Mouse (Mus musculus): Measurements from ENCODE around the gene Ppp2r5e.

Gene Ppp2r5e

GRCm38 (mm10) chr12:75579076-75579475 is 17.0 kb downstream of the Ppp2r5e start:
- no peak for DNase-seq (ENCODE audit: low read depth in 2 of 2, low spot score in 2 of 2)

DNA sequence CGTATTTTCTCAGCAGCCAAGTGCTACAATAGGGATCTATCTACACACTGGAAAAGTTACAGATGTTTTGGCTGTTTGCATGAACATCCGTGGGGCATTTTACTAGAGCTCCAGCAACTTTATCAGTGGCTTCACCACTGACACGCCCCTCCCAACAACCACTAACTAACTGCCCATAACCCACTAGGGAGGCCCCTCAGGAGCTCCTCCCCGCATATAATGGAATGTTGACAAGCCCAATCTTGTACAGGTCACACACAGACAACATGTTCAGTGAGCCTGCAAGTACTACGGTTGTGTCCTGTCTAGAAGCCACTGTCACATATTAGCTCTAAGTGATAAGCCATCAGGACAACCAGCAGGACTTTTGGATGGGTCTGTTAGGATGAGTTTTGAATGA is 18.8 kb downstream of the Ppp2r5e start:
- DNase-seq (ENCODE audit: low read depth in 2 of 2, low spot score in 2 of 2) = no peak

DNA sequence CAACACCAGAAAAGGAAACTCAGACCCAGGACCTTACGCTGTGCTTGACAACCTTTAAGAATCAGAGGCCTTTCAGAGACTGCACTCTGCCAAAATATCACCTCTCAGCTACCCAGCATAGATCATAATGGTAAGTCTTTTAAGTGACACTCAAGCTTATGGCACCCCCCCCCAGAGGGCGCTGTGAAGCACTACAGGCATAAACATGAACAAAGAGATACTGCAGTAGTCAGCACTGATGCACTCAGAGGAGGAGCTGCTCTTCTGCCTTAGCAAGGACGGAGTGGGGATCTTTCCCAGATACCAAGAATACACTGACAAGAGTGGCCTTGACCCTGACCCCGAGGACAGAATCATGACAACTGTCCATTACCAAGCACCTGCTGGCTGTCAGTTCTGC is 23.8 kb downstream of the Ppp2r5e start:
- DNase-seq (ENCODE audit: low read depth in 2 of 2, low spot score in 2 of 2) = peak; percentile 50 to 61

DNA sequence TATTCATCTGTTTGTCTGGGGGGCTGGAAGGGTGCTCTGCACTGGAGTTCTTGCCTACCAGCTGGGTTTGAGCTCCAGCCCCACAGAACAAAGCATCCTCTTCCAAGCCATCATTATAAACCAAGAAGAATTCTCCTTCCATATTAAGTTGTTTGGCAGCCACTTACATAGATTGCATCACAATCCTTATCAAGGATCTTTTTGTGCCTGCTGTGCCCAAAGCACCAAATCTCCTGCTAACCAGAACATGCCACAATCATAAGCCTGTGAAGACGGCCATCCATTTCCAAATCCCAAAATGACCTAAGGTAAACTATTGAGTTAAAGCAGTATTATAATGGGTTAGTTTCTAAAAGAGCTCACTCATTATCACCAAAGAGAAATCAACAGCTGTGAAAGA is 25.9 kb downstream of the Ppp2r5e start:
- DNase-seq (ENCODE audit: low read depth in 2 of 2, low spot score in 2 of 2) = no peak

- DNase-seq (ENCODE audit: low read depth in 2 of 2, low spot score in 2 of 2) = no peak
Observed at GRCm38 (mm10) chr12:75567745-75568144, 28.3 kb downstream of the Ppp2r5e start.

- DNase-seq (ENCODE audit: low read depth in 2 of 2, low spot score in 2 of 2) = no peak
Observed at GRCm38 (mm10) chr12:75565756-75566155, 30.3 kb downstream of the Ppp2r5e start.

DNA sequence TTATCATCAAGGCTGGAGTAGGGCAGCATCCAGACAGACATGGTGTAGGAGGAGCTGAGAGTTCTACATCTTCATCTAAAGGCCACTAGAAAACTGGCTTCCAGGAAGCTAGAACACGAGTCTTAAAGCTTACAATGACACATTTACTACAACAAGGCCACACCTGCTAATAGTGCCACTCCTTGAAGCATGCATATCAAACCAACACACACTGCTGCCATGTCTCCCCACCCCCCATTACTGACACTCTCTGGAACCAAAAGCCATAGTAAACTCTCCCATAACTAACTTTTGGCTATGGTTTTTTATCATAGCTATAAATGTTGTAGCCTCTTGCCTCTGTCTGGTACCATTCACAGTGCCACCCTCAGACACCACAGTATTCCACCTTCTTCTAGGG is 31.5 kb downstream of the Ppp2r5e start:
- DNase-seq (ENCODE audit: low read depth in 2 of 2, low spot score in 2 of 2) = no peak

DNA sequence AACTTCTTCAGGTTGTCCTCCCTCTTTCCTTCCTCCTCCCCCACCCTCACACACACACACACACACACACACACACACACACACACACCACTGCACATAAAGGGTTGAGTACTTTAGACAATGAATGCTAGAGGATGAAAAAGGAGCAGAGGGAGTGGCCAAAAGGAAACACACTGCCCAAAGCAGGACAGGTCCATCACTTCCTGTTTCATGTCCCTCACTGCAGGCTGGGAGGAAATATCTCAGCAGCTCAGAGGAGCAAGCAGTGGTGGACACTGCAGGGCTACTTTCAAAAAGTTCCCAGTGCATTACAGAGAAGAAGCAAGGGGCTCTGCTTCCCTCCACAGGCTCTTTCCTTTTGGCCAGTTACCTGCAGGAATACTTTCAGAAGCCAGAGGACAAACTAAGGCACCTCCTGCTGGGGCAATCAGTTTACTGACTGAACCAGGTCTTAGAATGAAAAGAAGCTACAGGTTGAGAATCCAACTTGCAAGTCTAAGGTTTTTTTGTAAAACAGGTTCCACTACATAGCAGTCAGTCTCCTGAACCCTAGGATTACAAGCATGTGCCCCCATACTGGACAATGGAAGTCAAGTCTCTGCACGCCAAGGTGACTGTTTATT is 32.9 kb downstream of the Ppp2r5e start:
- no peak for DNase-seq (ENCODE audit: low read depth in 2 of 2, low spot score in 2 of 2)

GRCm38 (mm10) chr12:75560681-75561387 is 35.2 kb downstream of the Ppp2r5e start:
- DNase-seq (ENCODE audit: low read depth in 2 of 2, low spot score in 2 of 2) = no peak

- DNase-seq (ENCODE audit: low read depth in 2 of 2, low spot score in 2 of 2) = no peak
Observed at GRCm38 (mm10) chr12:75559196-75559595, 36.8 kb downstream of the Ppp2r5e start.

- no peak for DNase-seq (ENCODE audit: low read depth in 2 of 2, low spot score in 2 of 2)
Observed at GRCm38 (mm10) chr12:75557813-75558212, 38.2 kb downstream of the Ppp2r5e start.

GRCm38 (mm10) chr12:75555032-75555431 is 41.0 kb downstream of the Ppp2r5e start:
- DNase-seq (ENCODE audit: low read depth in 2 of 2, low spot score in 2 of 2) = no peak

GRCm38 (mm10) chr12:75552296-75552695 is 43.7 kb downstream of the Ppp2r5e start:
- DNase-seq (ENCODE audit: low read depth in 2 of 2, low spot score in 2 of 2) = no peak

- no peak for DNase-seq (ENCODE audit: low read depth in 2 of 2, low spot score in 2 of 2)
Observed at GRCm38 (mm10) chr12:75551671-75552070, 44.4 kb downstream of the Ppp2r5e start.

DNA sequence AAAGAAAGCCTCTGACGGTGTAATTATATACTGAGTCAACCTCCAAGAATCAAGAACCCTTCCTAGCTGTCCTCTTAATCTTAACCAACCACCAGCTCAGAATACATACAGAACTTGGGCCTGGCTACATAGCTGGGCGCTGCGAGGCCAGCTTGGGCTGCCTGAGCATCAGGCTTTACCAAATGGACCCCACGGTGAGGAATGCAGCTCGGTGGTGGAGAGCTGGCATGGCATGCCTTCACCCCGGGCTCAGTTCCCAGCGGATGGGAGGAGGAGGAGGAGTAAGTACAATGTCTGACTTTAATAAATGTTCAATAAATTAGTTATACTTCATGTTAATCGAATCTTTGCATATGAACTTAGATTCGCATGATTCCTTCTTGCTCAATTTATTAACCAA is 47.0 kb downstream of the Ppp2r5e start:
- DNase-seq (ENCODE audit: low read depth in 2 of 2, low spot score in 2 of 2) = no peak

- DNase-seq (ENCODE audit: low read depth in 2 of 2, low spot score in 2 of 2) = no peak
Observed at GRCm38 (mm10) chr12:75547174-75547573, 48.9 kb downstream of the Ppp2r5e start.

GRCm38 (mm10) chr12:75546241-75546640 is 49.8 kb downstream of the Ppp2r5e start:
- no peak for DNase-seq (ENCODE audit: low read depth in 2 of 2, low spot score in 2 of 2)

DNA sequence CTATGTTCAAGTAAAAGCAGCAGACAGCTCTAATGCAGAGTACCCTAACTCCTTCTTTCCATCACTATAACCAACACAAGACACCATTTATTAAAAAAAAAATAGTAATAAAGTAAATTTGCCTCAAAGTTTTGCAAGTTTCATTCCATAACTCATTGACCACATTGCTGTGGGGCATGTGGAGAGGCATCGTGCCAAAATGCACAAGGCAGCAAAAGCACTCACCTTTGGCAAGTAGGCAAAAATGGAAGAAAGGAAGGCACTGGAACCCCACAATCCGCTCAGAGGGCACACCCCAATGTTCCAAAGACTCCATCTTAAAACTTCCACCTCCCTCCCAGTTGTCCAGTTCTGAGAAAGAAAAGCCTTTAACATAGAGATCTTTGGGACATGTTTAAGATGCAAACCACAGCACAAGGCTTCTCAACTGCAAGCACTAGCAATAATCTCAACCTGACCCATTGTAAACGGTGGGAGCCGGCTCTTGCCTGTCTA is 50.6 kb downstream of the Ppp2r5e start:
- DNase-seq (ENCODE audit: low read depth in 2 of 2, low spot score in 2 of 2) = no peak

DNA sequence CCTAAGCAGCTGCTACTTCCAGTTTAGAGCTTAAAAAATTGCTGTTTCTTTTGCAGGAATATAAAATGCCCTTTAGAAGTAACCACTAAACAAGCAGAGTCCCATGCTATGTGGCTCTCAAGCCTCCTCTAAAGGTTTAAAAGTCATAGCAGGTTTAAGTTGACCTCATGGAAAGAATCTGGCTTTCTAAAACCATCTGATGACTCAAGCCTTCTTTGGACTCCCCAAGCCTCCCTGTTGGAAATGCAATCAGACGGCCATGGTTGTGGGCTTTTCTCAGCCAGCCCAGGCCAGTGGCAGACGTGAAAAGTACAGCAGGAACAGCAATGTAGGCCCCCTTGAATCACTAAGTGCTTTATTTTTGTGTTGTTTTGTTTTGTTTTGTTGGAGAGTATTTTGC is 51.4 kb downstream of the Ppp2r5e start:
- no peak for DNase-seq (ENCODE audit: low read depth in 2 of 2, low spot score in 2 of 2)

DNA sequence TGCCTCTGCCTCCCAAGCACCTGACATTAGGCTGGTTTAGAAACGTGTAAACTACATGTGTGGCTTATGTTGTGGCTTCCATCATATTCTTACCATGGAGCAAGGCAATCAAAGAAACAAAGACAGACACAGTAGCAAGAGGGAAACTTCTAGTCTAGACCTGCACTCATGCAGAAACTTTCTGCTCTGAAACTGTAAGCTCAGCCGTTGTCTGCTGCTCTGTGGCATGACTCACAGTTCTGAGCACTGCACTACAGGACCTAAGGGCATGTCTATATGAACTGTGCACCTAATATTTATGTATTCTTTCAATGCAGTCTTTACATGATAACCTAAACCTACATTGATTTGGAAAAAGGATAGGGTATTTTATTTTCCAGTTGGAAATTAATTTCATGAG is 51.8 kb downstream of the Ppp2r5e start:
- no peak for DNase-seq (ENCODE audit: low read depth in 2 of 2, low spot score in 2 of 2)

DNA sequence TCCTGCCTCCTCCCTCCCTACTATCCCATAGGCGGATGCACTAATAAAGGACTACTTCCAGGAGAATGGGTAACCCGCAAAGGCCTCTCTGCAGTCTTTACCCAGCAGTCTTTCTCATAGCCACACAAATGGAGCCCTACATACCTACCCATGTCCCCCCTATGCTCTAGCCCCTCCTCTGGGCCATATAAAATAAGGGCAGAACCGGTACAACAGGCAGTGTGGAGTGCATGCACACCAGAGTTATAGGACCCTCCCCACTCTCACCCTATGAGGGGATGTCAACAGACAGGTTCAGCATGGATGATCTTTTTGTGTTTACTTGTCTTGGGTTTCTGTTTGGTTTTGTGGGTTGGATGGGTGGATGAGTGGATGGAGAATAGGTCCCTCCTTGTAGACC is 52.7 kb downstream of the Ppp2r5e start:
- no peak for DNase-seq (ENCODE audit: low read depth in 2 of 2, low spot score in 2 of 2)

DNA sequence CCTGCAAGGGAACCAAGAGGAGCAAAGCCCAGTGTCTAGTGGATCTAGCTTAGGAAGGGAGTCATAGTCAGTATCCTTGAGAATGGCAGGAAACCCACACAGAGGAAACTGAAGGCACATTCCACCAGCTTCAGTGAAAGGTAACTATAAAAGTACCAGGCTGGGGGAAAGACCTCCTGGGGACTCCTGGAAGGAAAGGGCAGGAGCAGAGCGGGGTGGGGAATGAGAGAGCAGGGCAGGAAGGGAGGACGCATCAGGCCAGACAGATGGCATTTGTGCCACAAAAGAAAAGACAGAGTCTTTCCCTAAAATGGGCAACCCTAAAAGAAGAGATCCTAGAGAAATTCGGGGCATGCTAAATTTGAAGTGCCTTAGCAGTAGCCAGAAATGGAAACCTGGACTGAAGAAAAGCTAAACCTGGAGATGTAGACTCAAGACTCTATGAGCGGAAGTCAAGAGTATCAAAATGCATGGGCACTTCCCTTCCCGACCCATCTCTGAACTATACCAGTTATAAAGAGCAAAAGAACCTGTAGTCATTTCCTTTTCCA is 55.3 kb downstream of the Ppp2r5e start:
- DNase-seq (ENCODE audit: low read depth in 2 of 2, low spot score in 2 of 2) = no peak

DNA sequence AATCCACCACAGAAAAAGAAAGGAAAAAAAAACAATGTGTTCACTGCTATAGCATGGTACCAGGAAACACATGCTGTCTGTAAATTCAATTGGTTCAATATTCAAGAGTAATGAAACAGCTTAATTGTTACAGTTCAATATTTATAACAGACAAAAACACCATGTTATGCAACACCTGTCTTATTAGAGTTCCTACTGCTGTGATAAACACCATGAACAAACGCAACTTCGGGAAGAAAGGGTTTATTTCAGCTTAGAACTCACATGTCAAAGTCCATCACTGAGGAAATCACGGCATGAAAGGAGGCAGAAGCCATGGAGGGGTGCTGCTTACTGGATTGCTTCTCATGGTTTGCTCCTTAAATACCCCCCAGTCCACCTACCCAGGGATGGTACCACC is 56.8 kb downstream of the Ppp2r5e start:
- no peak for DNase-seq (ENCODE audit: low read depth in 2 of 2, low spot score in 2 of 2)
